Mouse (Mus musculus) liver, embryonic 14.5 days (tissue): ENCODE results near the gene Sh3pxd2a. TPM values are rescaled to one million over a fixed set of nuclear protein-coding genes. Genes with fewer than 3 reads are reported as not detected.

Experiments used
- ATAC-seq: fragments of 200-750 bp; cut with Nextera tagmentation; 2 replicates; pipeline ENCODE4 v1.8.0; 2017; ENCODE audit warnings: moderate number of reproducible peaks, mild to moderate bottlenecking, moderate library complexity; ENCODE audit not compliant: insufficient read depth
- DNase-seq, 3 experiments: peaks; one replicate each; pipeline ENCODE4 v3.0.0-alpha.2; 2012 to 2013; ENCODE audit warnings: low read depth in 3 of 3, low spot score in 3 of 3
- H3K27ac ChIP-seq: fragments of 300-500 bp; sonication (generic); 2 replicates; pipeline ENCODE4 v1.5.1; 2014; ENCODE audit warnings: moderate library complexity, mild to moderate bottlenecking, control low read depth, inconsistent platforms
- H3K27me3 ChIP-seq: fragments of 300-500 bp; sonication (generic); 2 replicates; pipeline ENCODE4 v1.6.1; 2014; ENCODE audit warnings: mild to moderate bottlenecking, low read length, moderate library complexity; ENCODE audit not compliant: control insufficient read depth, insufficient read depth
- H3K36me3 ChIP-seq: fragments of 300-500 bp; sonication (generic); replicated peaks from 2 replicates; pipeline ENCODE4 v1.6.1; 2014; ENCODE audit warnings: low read depth; ENCODE audit not compliant: control insufficient read depth, insufficient read depth
- H3K4me1 ChIP-seq, 2 experiments: fragments of 200-500 bp in 1 of 2; fragments of 300-500 bp in 1 of 2; sonication (generic) in 1 of 2; replicated peaks; 2 replicates each; pipeline ENCODE4 v1.6.1; 2012 to 2014; ENCODE audit warnings: antibody characterized with exemption in 1 of 2, inconsistent platforms in 1 of 2, low read length in 1 of 2; ENCODE audit not compliant: control insufficient read depth in 2 of 2, insufficient read depth in 2 of 2
- H3K4me2 ChIP-seq: fragments of 300-500 bp; sonication (generic); 2 replicates; pipeline ENCODE4 v1.6.1; 2014; ENCODE audit warnings: low read depth, mild to moderate bottlenecking, control low read depth, moderate library complexity
- H3K4me3 ChIP-seq, 2 experiments: fragments of 200-500 bp in 1 of 2; fragments of 300-500 bp in 1 of 2; sonication (generic) in 1 of 2; 2 replicates each; pipeline ENCODE4 v1.5.1; 2012 to 2014; ENCODE audit warnings: low read depth in 2 of 2, low read length in 2 of 2, mild to moderate bottlenecking in 2 of 2, control low read depth in 1 of 2, inconsistent platforms in 1 of 2, moderate library complexity in 1 of 2; ENCODE audit not compliant: insufficient read depth in 1 of 2
- H3K9ac ChIP-seq: fragments of 300-500 bp; sonication (generic); replicated peaks from 2 replicates; pipeline ENCODE4 v1.6.1; 2014; ENCODE audit warnings: mild to moderate bottlenecking, control low read depth, moderate library complexity
- H3K9me3 ChIP-seq: fragments of 300-500 bp; sonication (generic); 2 replicates; pipeline ENCODE4 v1.6.1; 2016; ENCODE audit warnings: low read length, mixed read lengths; ENCODE audit not compliant: control insufficient read depth
- CTCF ChIP-seq: IDR thresholded peaks from 2 replicates; pipeline ENCODE4 v1.5.1; 2016; ENCODE audit warnings: antibody characterized with exemption, low read depth, control low read depth
- EP300 ChIP-seq: IDR thresholded peaks from 2 replicates; pipeline ENCODE4 v1.6.1; 2016; ENCODE audit warnings: antibody characterized with exemption, low read depth
- WGBS: fragments of 180-500 bp; shearing (Covaris S2); extraction: QIAGEN DNeasy Blood & Tissue Kit; methylation state at CpG from one replicate; pipeline ENCODE4 v1.1.7; 2014; ENCODE audit not compliant: insufficient replicate concordance; 5-methylcytosine and 5-hydroxymethylcytosine counted together
- polyA plus RNA-seq, 2 experiments: library from polyadenylated mRNA; depleted of rRNA in 1 of 2; stranded (reverse) in 1 of 2; unstranded in 1 of 2; fragments of >200 nt; fragmentation: Nextera tagmentation in 1 of 2; extraction: Ambion mirVana in 1 of 2; gene quantifications; 2 replicates each; pipeline versions ENCODE4 v1.2.1 to v1.2.3; 2012 to 2014

Sh3pxd2a gene
- polyA plus RNA-seq, 2 experiments: 0.50 to 1.6 TPM

DNA sequence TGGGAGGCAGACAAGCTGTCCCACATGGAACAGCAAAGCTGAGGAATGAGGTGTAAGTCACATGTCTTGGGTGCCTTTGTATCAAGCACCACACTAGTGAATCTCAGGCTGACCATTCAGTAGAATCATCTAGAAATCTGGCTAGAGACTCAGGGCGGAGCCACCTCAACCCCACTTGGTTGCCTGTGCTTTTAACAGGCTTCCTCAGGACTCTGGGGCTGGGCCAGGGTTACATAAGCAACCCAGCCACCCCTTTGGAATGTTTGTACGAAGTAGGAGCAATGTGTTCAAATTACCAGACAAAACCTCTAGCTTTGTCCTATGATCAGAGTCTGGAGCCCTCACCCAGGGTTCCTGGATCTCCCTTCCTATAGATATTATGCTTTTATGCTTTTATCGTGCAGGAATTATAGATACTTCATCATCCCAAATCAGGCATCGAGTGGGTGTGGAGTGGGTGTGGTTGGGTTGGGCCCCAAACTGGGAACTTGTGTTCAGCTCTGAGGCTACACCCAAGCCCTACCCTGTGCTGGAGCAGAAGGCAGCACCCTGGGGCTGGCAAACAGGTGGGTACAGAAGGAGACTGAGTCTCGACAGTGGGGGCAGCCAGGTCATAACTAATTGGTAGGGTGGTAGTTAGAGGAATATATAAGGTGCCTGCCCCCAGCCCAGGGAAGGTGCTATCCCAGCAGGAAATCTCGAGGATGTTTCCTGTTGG, 118.2 kb downstream of the Sh3pxd2a start:
- no peak overlapping the region for H3K27ac ChIP-seq
- WGBS: 50% methylated on average over 6 of the region's 6 CpGs
- no peak for ATAC-seq
- H3K4me2 ChIP-seq: no peak overlapping the region
- TF ChIP-seq EP300 (no peak), CTCF (no peak)
- peaks cover 22% of the 10 kb centered on the region for H3K27me3 ChIP-seq
- DNase-seq: no peak
- H3K9me3 ChIP-seq: no peaks in the 10 kb centered on the region
- no peak overlapping the region for H3K4me3 ChIP-seq
- H3K36me3 ChIP-seq: no peaks in the 10 kb centered on the region
- peaks cover 6% of the 10 kb centered on the region in 2 experiments for H3K4me1 ChIP-seq
- no peak overlapping the region for H3K9ac ChIP-seq

DNA sequence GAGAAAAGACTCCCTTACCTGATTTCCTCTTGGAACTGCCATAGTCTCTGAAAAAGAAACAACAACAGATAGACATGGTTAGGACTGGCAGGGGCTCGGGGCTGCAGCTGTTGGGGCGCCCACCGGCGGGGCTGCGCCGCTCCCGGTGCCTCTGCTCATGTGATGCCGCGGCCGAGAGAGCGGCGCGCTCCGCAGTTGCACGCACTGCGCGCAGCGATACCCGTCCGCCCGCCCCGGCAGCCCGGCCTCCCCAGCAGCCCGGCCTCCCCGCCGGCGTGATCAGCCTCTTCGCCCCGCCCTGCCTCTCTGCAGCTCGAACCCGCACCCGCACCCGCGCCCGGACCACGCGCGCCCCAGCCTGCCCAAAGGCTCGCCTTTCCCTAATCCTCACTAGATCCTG, 120.8 kb downstream of the Sh3pxd2a start:
- peaks cover 6% of the 10 kb centered on the region in 2 experiments for H3K4me1 ChIP-seq
- H3K9ac ChIP-seq: no peak overlapping the region
- H3K4me2 ChIP-seq: peak overlapping the region; percentile 28
- TF ChIP-seq CTCF (no peak), EP300 (no peak)
- ATAC-seq: no peak
- H3K36me3 ChIP-seq: no peaks in the 10 kb centered on the region
- no peak overlapping the region for H3K4me3 ChIP-seq
- no peak overlapping the region for H3K27ac ChIP-seq
- 1% methylated on average over 39 of the region's 39 CpGs for WGBS
- no peak for DNase-seq
- H3K27me3 ChIP-seq: peaks cover 22% of the 10 kb centered on the region
- no peaks in the 10 kb centered on the region for H3K9me3 ChIP-seq

DNA sequence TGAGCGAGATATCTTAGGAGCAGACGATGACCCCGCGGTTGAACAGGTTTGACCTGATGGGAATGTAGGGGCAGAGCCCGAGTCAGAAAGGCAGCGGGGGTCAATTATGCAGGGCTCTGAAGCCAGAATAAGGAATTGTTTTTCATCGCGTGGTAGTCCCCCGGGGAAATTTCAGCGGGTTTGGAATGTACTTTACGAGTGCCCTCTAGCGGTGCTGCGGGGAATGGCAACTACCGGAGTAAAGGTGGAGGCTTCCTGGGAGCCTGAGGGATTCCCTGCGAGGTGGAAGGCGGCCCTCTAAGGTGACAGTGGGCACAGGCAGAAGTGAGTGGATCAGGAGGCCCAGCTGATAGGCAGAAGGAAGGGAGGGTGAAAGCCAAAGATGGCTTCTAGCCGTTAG, 125.0 kb downstream of the Sh3pxd2a start:
- no peaks in the 10 kb centered on the region for H3K36me3 ChIP-seq
- H3K27ac ChIP-seq: no peak overlapping the region
- no peaks in the 10 kb centered on the region for H3K9me3 ChIP-seq
- H3K4me2 ChIP-seq: peak overlapping the region; percentile 47; the same call in 1 of the 2 replicates
- H3K4me3 ChIP-seq: no peak overlapping the region; a peak in 1 of 4 replicates
- no peaks in the 10 kb centered on the region; a peak in 1 of 4 replicates for H3K4me1 ChIP-seq
- DNase-seq (peak in 2 of 3 experiments; percentile 37 to 38), ATAC-seq (no peak)
- peak; percentile 91 for TF ChIP-seq CTCF
- no peak for TF ChIP-seq EP300
- no peak overlapping the region for H3K9ac ChIP-seq
- 8% methylated on average over 17 of the region's 17 CpGs for WGBS
- peaks cover 15% of the 10 kb centered on the region for H3K27me3 ChIP-seq

DNA sequence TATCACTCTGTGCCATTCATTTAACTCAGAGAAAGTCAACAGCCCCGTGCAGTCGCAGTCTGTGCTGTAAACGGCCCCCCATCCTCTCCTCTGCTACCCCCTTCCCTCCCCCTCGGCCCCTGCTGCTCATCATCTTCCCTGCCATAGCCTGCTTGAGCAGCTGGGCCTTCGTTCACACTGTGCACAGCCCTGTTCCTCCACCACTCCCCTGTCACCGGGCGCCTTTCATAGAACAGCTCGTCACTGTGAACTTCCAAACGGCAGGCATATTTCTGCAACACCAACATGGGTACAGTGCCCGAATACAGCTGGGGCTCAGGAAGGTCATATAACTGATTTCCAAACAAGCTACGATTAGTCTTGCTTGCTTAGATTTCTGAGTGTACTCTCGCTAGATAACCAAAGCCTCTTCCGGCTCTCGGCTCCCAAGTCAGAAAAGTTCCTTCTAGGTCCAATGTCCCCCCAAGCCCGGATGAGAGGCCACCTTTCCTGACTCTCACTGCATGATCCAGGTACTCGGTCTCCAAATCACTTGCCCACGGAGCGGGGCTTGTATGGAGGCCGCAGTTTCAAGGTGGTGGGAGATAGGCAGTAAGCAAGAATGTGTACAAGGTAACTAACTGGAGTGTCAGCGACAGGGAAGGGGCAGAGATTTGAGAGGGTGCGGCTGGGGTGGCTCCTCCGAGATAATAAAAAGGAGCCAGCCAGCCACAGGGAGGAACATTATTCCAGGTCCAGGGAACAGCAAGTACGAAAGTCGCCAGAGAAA, 125.6 kb downstream of the Sh3pxd2a start:
- H3K4me2 ChIP-seq: peak overlapping the region; percentile 47; the same call in 1 of the 2 replicates

DNA sequence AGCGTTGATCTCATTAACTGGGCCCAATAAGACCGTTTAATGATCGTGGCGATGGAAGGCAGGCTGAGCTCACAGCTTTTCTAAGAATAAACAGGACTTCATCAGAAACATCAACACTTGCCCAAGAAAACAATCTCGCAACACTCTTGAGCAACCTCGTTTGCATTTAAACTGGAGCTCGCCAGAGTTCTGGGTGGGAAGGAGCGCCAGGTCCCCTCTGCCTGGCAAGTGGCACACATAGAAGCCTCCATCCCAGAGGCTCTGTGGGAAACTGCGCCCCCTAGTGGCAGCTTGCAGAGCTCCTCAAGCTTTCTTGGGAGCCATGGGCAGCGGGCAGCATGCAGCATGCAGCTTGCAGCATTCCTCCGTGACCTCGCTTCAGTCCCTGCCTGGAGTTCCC, 126.5 kb downstream of the Sh3pxd2a start:
- ATAC-seq: no peak
- H3K4me2 ChIP-seq: no peak overlapping the region
- 34% methylated on average over 12 of the region's 12 CpGs for WGBS

More for the DNA sequence above, 125.6 kb downstream of the Sh3pxd2a start:
- Histone ChIP-seq H3K36me3 (no peaks in the 10 kb centered on the region), H3K9me3 (no peaks in the 10 kb centered on the region), H3K4me3 (no peak overlapping the region; a peak in 1 of 4 replicates), H3K27me3 (peaks cover 9% of the 10 kb centered on the region), H3K9ac (no peak overlapping the region), H3K4me1 (no peaks in the 10 kb centered on the region; a peak in 1 of 4 replicates), H3K27ac (no peak overlapping the region)
- 44% methylated on average over 24 of the region's 24 CpGs for WGBS
- no peak for TF ChIP-seq EP300
- no peak for TF ChIP-seq CTCF
- no peak for DNase-seq
- no peak for ATAC-seq

More for the DNA sequence above, 126.5 kb downstream of the Sh3pxd2a start:
- DNase-seq: peak in 2 of 3 experiments; percentile 43 to 44
- H3K4me3 ChIP-seq: no peak overlapping the region
- no peak overlapping the region for H3K27ac ChIP-seq
- TF ChIP-seq CTCF (peak; percentile 97), EP300 (no peak)
- no peaks in the 10 kb centered on the region for H3K36me3 ChIP-seq
- H3K9ac ChIP-seq: no peak overlapping the region
- H3K9me3 ChIP-seq: no peaks in the 10 kb centered on the region
- no peaks in the 10 kb centered on the region; a peak in 1 of 4 replicates for H3K4me1 ChIP-seq
- peaks cover under 1% of the 10 kb centered on the region for H3K27me3 ChIP-seq
